Mouse (Mus musculus) embryonic facial prominence, embryonic 13.5 days (tissue): ENCODE measurements around the gene Ctla4. TPM values are rescaled to one million over a fixed set of nuclear protein-coding genes. Genes with fewer than 3 reads are reported as not detected.

Experiments used
- ATAC-seq: fragments of 200-750 bp; cut with Nextera tagmentation; 2 replicates; pipeline ENCODE4 v1.8.0; 2017; ENCODE audit warnings: low read depth; ENCODE audit not compliant: insufficient number of reproducible peaks, insufficient read depth, low FRiP score, low TSS enrichment
- H3K27ac ChIP-seq: fragments of 300-500 bp; sonication (generic); 2 replicates; pipeline ENCODE4 v1.5.1; 2015; ENCODE audit warnings: moderate library complexity, mild to moderate bottlenecking, inconsistent platforms
- H3K27me3 ChIP-seq: fragments of 300-500 bp; sonication (generic); 2 replicates; pipeline ENCODE4 v1.6.1; 2015; ENCODE audit warnings: mild to moderate bottlenecking, inconsistent platforms
- H3K36me3 ChIP-seq: fragments of 300-500 bp; sonication (generic); 2 replicates; pipeline ENCODE4 v1.6.1; 2015; ENCODE audit warnings: mild to moderate bottlenecking, inconsistent platforms
- H3K4me1 ChIP-seq: fragments of 300-500 bp; sonication (generic); 2 replicates; pipeline ENCODE4 v1.6.1; 2015; ENCODE audit warnings: inconsistent platforms
- H3K4me2 ChIP-seq: fragments of 300-500 bp; sonication (generic); 2 replicates; pipeline ENCODE4 v1.6.1; 2015; ENCODE audit warnings: moderate library complexity, mild to moderate bottlenecking, inconsistent platforms
- H3K4me3 ChIP-seq: fragments of 300-500 bp; sonication (generic); 2 replicates; pipeline ENCODE4 v1.5.1; 2015; ENCODE audit warnings: mild to moderate bottlenecking, inconsistent platforms
- H3K9ac ChIP-seq: fragments of 300-500 bp; sonication (generic); 2 replicates; pipeline ENCODE4 v1.6.1; 2015; ENCODE audit warnings: mild to moderate bottlenecking, inconsistent platforms
- H3K9me3 ChIP-seq: fragments of 300-500 bp; sonication (generic); 2 replicates; pipeline ENCODE4 v1.6.1; 2016; ENCODE audit warnings: inconsistent platforms
- WGBS: fragments of 180-500 bp; shearing (Covaris S2); methylation state at CpG from one replicate; pipeline ENCODE4 v1.1.7; 2015; ENCODE audit warnings: mixed read lengths; 5-methylcytosine and 5-hydroxymethylcytosine counted together
- polyA plus RNA-seq: library from polyadenylated mRNA; unstranded; fragments of >200 nt; fragmentation: Nextera tagmentation; extraction: Ambion mirVana; gene quantifications from 2 replicates; pipeline ENCODE4 v1.2.1, GENCODE M21; 2015

Gene Ctla4
- polyA plus RNA-seq, 1 experiment from 2014 or later, result not detected

GRCm38 (mm10) chr1:60904456-60904978, 17.7 kb downstream of the Ctla4 start:
- no peak overlapping the region for H3K27ac ChIP-seq
- H3K4me1 ChIP-seq, result no peaks in the 10 kb centered on the region
- no peaks in the 10 kb centered on the region for H3K36me3 ChIP-seq
- no peaks in the 10 kb centered on the region for H3K27me3 ChIP-seq
- ATAC-seq, result no peak
- no peak overlapping the region for H3K4me3 ChIP-seq
- no peak overlapping the region for H3K4me2 ChIP-seq
- H3K9ac ChIP-seq, result no peak overlapping the region
- H3K9me3 ChIP-seq, result no peaks in the 10 kb centered on the region
- WGBS, result 94% methylated on average over 2 of the region's 2 CpGs

GRCm38 (mm10) chr1:60907466-60907865, 20.7 kb downstream of the Ctla4 start:
- 76% methylated on average over 3 of the region's 3 CpGs for WGBS
- H3K9ac ChIP-seq, result no peak overlapping the region
- ATAC-seq, result no peak
- H3K9me3 ChIP-seq, result no peaks in the 10 kb centered on the region
- H3K27me3 ChIP-seq, result no peaks in the 10 kb centered on the region
- H3K4me3 ChIP-seq, result no peak overlapping the region
- H3K4me2 ChIP-seq, result no peak overlapping the region
- no peaks in the 10 kb centered on the region for H3K4me1 ChIP-seq
- H3K36me3 ChIP-seq, result no peaks in the 10 kb centered on the region
- no peak overlapping the region for H3K27ac ChIP-seq

- 79% methylated on average over 9 of the region's 9 CpGs for WGBS
- Histone ChIP-seq H3K9ac (no peak overlapping the region), H3K36me3 (no peaks in the 10 kb centered on the region), H3K4me3 (no peak overlapping the region), H3K4me2 (no peak overlapping the region), H3K9me3 (no peaks in the 10 kb centered on the region), H3K4me1 (no peaks in the 10 kb centered on the region), H3K27ac (no peak overlapping the region), H3K27me3 (no peaks in the 10 kb centered on the region)
- ATAC-seq, result no peak
These were observed 22.0 kb downstream of the Ctla4 start for GRCm38 (mm10) chr1:60908751-60909161.

GRCm38 (mm10) chr1:60909746-60910145, 22.9 kb downstream of the Ctla4 start:
- Histone ChIP-seq H3K27ac (no peak overlapping the region), H3K27me3 (no peaks in the 10 kb centered on the region), H3K4me1 (no peaks in the 10 kb centered on the region), H3K4me2 (no peak overlapping the region), H3K9ac (no peak overlapping the region), H3K36me3 (no peaks in the 10 kb centered on the region), H3K9me3 (no peaks in the 10 kb centered on the region), H3K4me3 (no peak overlapping the region)
- WGBS, result 80% methylated on average over 1 of the region's 1 CpGs
- no peak for ATAC-seq

GRCm38 (mm10) chr1:60910796-60911195, 24.0 kb downstream of the Ctla4 start:
- 46% methylated on average over 1 of the region's 1 CpGs for WGBS
- ATAC-seq, result no peak
- H3K9me3 ChIP-seq, result no peaks in the 10 kb centered on the region
- no peak overlapping the region for H3K4me3 ChIP-seq
- no peak overlapping the region for H3K27ac ChIP-seq
- H3K36me3 ChIP-seq, result no peaks in the 10 kb centered on the region
- no peak overlapping the region for H3K9ac ChIP-seq
- no peaks in the 10 kb centered on the region for H3K27me3 ChIP-seq
- H3K4me2 ChIP-seq, result no peak overlapping the region
- no peaks in the 10 kb centered on the region for H3K4me1 ChIP-seq

- H3K27ac ChIP-seq, result no peak overlapping the region
- H3K27me3 ChIP-seq, result no peaks in the 10 kb centered on the region
- H3K4me1 ChIP-seq, result peaks cover 3% of the 10 kb centered on the region; the same call in 1 of the 2 replicates
- ATAC-seq, result no peak
- H3K4me3 ChIP-seq, result no peak overlapping the region
- H3K9me3 ChIP-seq, result no peaks in the 10 kb centered on the region
- H3K36me3 ChIP-seq, result no peaks in the 10 kb centered on the region
- 83% methylated on average over 3 of the region's 3 CpGs for WGBS
- no peak overlapping the region for H3K4me2 ChIP-seq
- no peak overlapping the region for H3K9ac ChIP-seq
These were observed 24.8 kb downstream of the Ctla4 start for GRCm38 (mm10) chr1:60911631-60912030.

- H3K4me1 ChIP-seq, result peaks cover 8% of the 10 kb centered on the region; the same call in 1 of the 2 replicates
- H3K4me3 ChIP-seq, result no peak overlapping the region
- H3K27me3 ChIP-seq, result no peaks in the 10 kb centered on the region
- H3K27ac ChIP-seq, result no peak overlapping the region
- no peaks in the 10 kb centered on the region for H3K36me3 ChIP-seq
- H3K9ac ChIP-seq, result no peak overlapping the region
- no peak for ATAC-seq
- H3K9me3 ChIP-seq, result no peaks in the 10 kb centered on the region
- no peak overlapping the region for H3K4me2 ChIP-seq
- 89% methylated on average over 4 of the region's 4 CpGs for WGBS
These were observed 26.5 kb downstream of the Ctla4 start for GRCm38 (mm10) chr1:60913305-60913704.

- Histone ChIP-seq H3K36me3 (no peaks in the 10 kb centered on the region), H3K27ac (no peak overlapping the region), H3K4me2 (no peak overlapping the region), H3K9ac (no peak overlapping the region), H3K4me3 (no peak overlapping the region), H3K9me3 (no peaks in the 10 kb centered on the region), H3K4me1 (peaks cover 15% of the 10 kb centered on the region; the same call in 1 of the 2 replicates), H3K27me3 (no peaks in the 10 kb centered on the region)
- 52% methylated on average over 10 of the region's 10 CpGs for WGBS
- ATAC-seq, result no peak
These were observed 29.5 kb downstream of the Ctla4 start for GRCm38 (mm10) chr1:60916281-60916781.

GRCm38 (mm10) chr1:60920493-60921355, 33.9 kb downstream of the Ctla4 start:
- Histone ChIP-seq H3K4me1 (peaks cover 15% of the 10 kb centered on the region; the same call in 1 of the 2 replicates), H3K9ac (no peak overlapping the region), H3K27me3 (no peaks in the 10 kb centered on the region), H3K36me3 (no peaks in the 10 kb centered on the region), H3K27ac (no peak overlapping the region), H3K9me3 (no peaks in the 10 kb centered on the region), H3K4me2 (no peak overlapping the region), H3K4me3 (no peak overlapping the region)
- 77% methylated on average over 24 of the region's 24 CpGs for WGBS
- ATAC-seq, result no peak

- 89% methylated on average over 3 of the region's 3 CpGs for WGBS
These were observed 42.2 kb downstream of the Ctla4 start for GRCm38 (mm10) chr1:60929036-60929435.

GRCm38 (mm10) chr1:60930397-60930796, 43.6 kb downstream of the Ctla4 start:
- H3K4me1 ChIP-seq, result no peaks in the 10 kb centered on the region
- H3K4me2 ChIP-seq, result no peak overlapping the region
- H3K4me3 ChIP-seq, result no peak overlapping the region
- no peak overlapping the region for H3K9ac ChIP-seq
- H3K9me3 ChIP-seq, result no peaks in the 10 kb centered on the region
- no peak for ATAC-seq
- 88% methylated on average over 7 of the region's 7 CpGs for WGBS
- no peaks in the 10 kb centered on the region for H3K27me3 ChIP-seq
- H3K36me3 ChIP-seq, result no peaks in the 10 kb centered on the region
- H3K27ac ChIP-seq, result no peak overlapping the region

More at GRCm38 (mm10) chr1:60929036-60929435, 42.2 kb downstream of the Ctla4 start:
- Histone ChIP-seq H3K27ac (no peak overlapping the region), H3K9ac (no peak overlapping the region), H3K36me3 (no peaks in the 10 kb centered on the region), H3K4me3 (no peak overlapping the region), H3K27me3 (no peaks in the 10 kb centered on the region), H3K9me3 (no peaks in the 10 kb centered on the region), H3K4me1 (no peaks in the 10 kb centered on the region), H3K4me2 (no peak overlapping the region)
- ATAC-seq, result no peak
